Mouse (Mus musculus) urinary bladder, adult 2 months (tissue): ENCODE measurements around the gene Cdkn1a. TPM values are rescaled to one million over a fixed set of nuclear protein-coding genes. Genes with fewer than 3 reads are reported as not detected.
"Not testable (repeated sequence)": the region's sequence is repeated elsewhere in the genome, so short reads cannot be mapped to it uniquely, and the experiment has no call there.

ENCODE experiments used
- DNase-seq: peaks from one replicate; pipeline ENCODE4 v3.0.0; 2022; ENCODE audit warnings: low spot score
- polyA plus RNA-seq: library from polyadenylated mRNA; depleted of rRNA; stranded (reverse); fragments of >200 nt; gene quantifications from 2 replicates; pipeline ENCODE4 v1.2.3, GENCODE M21; 2012; rRNA removed

The Cdkn1a gene
- polyA plus RNA-seq, result 39.8 and 42.3 TPM in 2 replicates

- peak; percentile 20 for DNase-seq
Observed at GRCm38 (mm10) chr17:29090776-29091175, at the start of gene Cdkn1a. Gene Cdkn1a (plus strand): TSS chr17:29090976.

- not testable (repeated sequence) for DNase-seq
Observed at GRCm38 (mm10) chr17:29041632-29042031, 49.1 kb upstream of the Cdkn1a start.

GRCm38 (mm10) chr17:29042569-29042968, 48.2 kb upstream of the Cdkn1a start:
- no peak for DNase-seq

GRCm38 (mm10) chr17:29043583-29043982, 47.2 kb upstream of the Cdkn1a start:
- no peak for DNase-seq

- no peak for DNase-seq
Observed at GRCm38 (mm10) chr17:29044146-29044924, 46.4 kb upstream of the Cdkn1a start.

- no peak for DNase-seq
Observed at GRCm38 (mm10) chr17:29044925-29045319, 45.9 kb upstream of the Cdkn1a start.

- DNase-seq, result peak; percentile 59
Observed at GRCm38 (mm10) chr17:29045741-29046530, 44.8 kb upstream of the Cdkn1a start.

GRCm38 (mm10) chr17:29046863-29047262, 43.9 kb upstream of the Cdkn1a start:
- no peak for DNase-seq

- no peak for DNase-seq
Observed at GRCm38 (mm10) chr17:29047697-29048514, 42.9 kb upstream of the Cdkn1a start.

- peak; percentile 82 for DNase-seq
Observed at GRCm38 (mm10) chr17:29048748-29049507, 41.8 kb upstream of the Cdkn1a start.

- no peak for DNase-seq
Observed at GRCm38 (mm10) chr17:29049508-29049889, 41.3 kb upstream of the Cdkn1a start.

- no peak for DNase-seq
Observed at GRCm38 (mm10) chr17:29049923-29050322, 40.9 kb upstream of the Cdkn1a start.

- no peak for DNase-seq
Observed at GRCm38 (mm10) chr17:29050791-29051190, 40.0 kb upstream of the Cdkn1a start.

GRCm38 (mm10) chr17:29053067-29053466, 37.7 kb upstream of the Cdkn1a start:
- no peak for DNase-seq

GRCm38 (mm10) chr17:29053841-29054240, 36.9 kb upstream of the Cdkn1a start:
- no peak for DNase-seq

GRCm38 (mm10) chr17:29054429-29054828, 36.3 kb upstream of the Cdkn1a start:
- DNase-seq, result no peak

- DNase-seq, result no peak
Observed at GRCm38 (mm10) chr17:29055586-29055985, 35.2 kb upstream of the Cdkn1a start.

GRCm38 (mm10) chr17:29056207-29056606, 34.6 kb upstream of the Cdkn1a start:
- DNase-seq, result no peak

- DNase-seq, result no peak
Observed at GRCm38 (mm10) chr17:29056699-29057151, 34.1 kb upstream of the Cdkn1a start.

GRCm38 (mm10) chr17:29057361-29057890, 33.4 kb upstream of the Cdkn1a start:
- no peak for DNase-seq

GRCm38 (mm10) chr17:29057961-29058360, 32.8 kb upstream of the Cdkn1a start:
- DNase-seq, result no peak
